Mouse (Mus musculus) heart, embryonic 16.5 days (tissue): ENCODE data around the gene Fcho1. TPM values are rescaled to one million over a fixed set of nuclear protein-coding genes. Genes with fewer than 3 reads are reported as not detected.
"Not testable (repeated sequence)": the region's sequence is repeated elsewhere in the genome, so short reads cannot be mapped to it uniquely, and the experiment has no call there.

Source experiments
- ATAC-seq: fragments of 200-750 bp; cut with Nextera tagmentation; replicated peaks from 2 replicates; pipeline ENCODE4 v1.8.0; 2017; ENCODE audit warnings: moderate number of reproducible peaks; ENCODE audit not compliant: insufficient read depth, low FRiP score; ENCODE audit errors: extremely low read depth
- H3K27ac ChIP-seq: fragments of 300-500 bp; sonication (generic); 2 replicates; pipeline ENCODE4 v1.5.1; 2014; ENCODE audit warnings: mild to moderate bottlenecking, low read length, control low read depth, moderate library complexity
- H3K27me3 ChIP-seq: fragments of 300-500 bp; sonication (generic); 2 replicates; pipeline ENCODE4 v1.6.1; 2014; ENCODE audit warnings: low read length, mixed read lengths; ENCODE audit not compliant: control insufficient read depth, insufficient read depth
- H3K36me3 ChIP-seq: fragments of 300-500 bp; sonication (generic); 2 replicates; pipeline ENCODE4 v1.6.1; 2014; ENCODE audit not compliant: control insufficient read depth, insufficient read depth
- H3K4me1 ChIP-seq: fragments of 300-500 bp; sonication (generic); 2 replicates; pipeline ENCODE4 v1.6.1; 2014; ENCODE audit warnings: low read length, mixed read lengths; ENCODE audit not compliant: control insufficient read depth, insufficient read depth
- H3K4me2 ChIP-seq: fragments of 300-500 bp; sonication (generic); 2 replicates; pipeline ENCODE4 v1.6.1; 2014; ENCODE audit warnings: low read depth, mild to moderate bottlenecking, control low read depth, low read length
- H3K4me3 ChIP-seq: fragments of 300-500 bp; sonication (generic); 2 replicates; pipeline ENCODE4 v1.5.1; 2014; ENCODE audit warnings: mild to moderate bottlenecking, control low read depth, low read length
- H3K9ac ChIP-seq: fragments of 300-500 bp; sonication (generic); 2 replicates; pipeline ENCODE4 v1.6.1; 2014; ENCODE audit warnings: low read length, control low read depth
- H3K9me3 ChIP-seq: fragments of 300-500 bp; sonication (generic); replicated peaks from 2 replicates; pipeline ENCODE4 v1.6.1; 2016; ENCODE audit warnings: low read length; ENCODE audit not compliant: control insufficient read depth
- WGBS: fragments of 180-500 bp; shearing (Covaris S2); extraction: QIAGEN DNeasy Blood & Tissue Kit; methylation state at CpG from one replicate; pipeline ENCODE4 v1.1.7; 2014; 5-methylcytosine and 5-hydroxymethylcytosine counted together
- polyA plus RNA-seq: library from polyadenylated mRNA; unstranded; fragments of >200 nt; fragmentation: Nextera tagmentation; extraction: Ambion mirVana; gene quantifications from 2 replicates; pipeline ENCODE4 v1.2.1, GENCODE M21; 2015

The Fcho1 gene
- polyA plus RNA-seq, 1 experiment from 2014 or later, result 20.4 TPM

DNA sequence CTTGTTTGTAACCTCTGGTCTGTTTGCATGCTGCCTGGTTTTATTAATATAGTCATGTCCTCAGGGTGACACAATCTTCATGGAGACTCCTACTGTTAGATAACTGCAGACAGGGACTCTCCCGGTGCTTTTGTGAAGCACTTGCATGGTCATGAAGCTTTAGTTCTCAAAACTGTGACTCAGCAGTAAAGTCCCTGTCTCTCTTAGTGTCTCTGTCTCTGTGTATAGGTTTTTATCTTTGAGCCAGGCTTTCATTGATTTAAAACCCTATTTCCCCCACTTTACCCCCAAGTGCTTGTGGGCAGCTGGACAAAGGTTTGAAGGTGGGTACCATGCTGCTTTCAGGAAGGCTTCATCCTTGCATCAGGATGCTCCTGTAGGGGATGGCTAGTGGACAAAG is 19.8 kb upstream of the Fcho1 start:
- H3K27ac ChIP-seq, result no peak overlapping the region
- H3K27me3 ChIP-seq, result no peaks in the 10 kb centered on the region
- peaks cover 6% of the 10 kb centered on the region for H3K4me1 ChIP-seq
- H3K9ac ChIP-seq, result no peak overlapping the region
- H3K4me3 ChIP-seq, result no peak overlapping the region
- H3K36me3 ChIP-seq, result no peaks in the 10 kb centered on the region
- peaks cover 3% of the 10 kb centered on the region for H3K9me3 ChIP-seq
- WGBS, result 68% methylated on average over 1 of the region's 1 CpGs
- ATAC-seq, result no peak
- H3K4me2 ChIP-seq, result no peak overlapping the region

DNA sequence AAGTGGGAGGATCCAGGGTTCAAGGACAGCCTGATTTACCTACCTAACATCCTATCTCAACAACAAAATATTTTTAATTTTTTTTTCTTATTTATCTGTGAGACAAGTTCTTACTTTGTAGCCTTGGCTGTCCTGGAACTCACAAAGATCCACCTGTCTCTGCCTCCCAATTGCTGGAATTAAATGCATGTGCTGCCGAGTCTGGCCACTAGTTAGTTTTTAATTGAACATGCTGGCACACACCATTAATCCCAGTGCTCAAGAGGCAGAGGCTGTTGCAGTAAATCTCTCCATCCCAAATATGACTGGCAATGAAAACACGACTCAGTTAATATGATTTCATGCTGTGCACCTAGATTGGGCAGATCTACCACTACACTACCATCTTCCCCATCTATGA is 17.3 kb upstream of the Fcho1 start:
- no peaks in the 10 kb centered on the region for H3K36me3 ChIP-seq
- no peak overlapping the region for H3K4me3 ChIP-seq
- H3K4me2 ChIP-seq, result no peak overlapping the region
- no peak for ATAC-seq
- WGBS, result 60% methylated on average over 2 of the region's 2 CpGs
- no peaks in the 10 kb centered on the region for H3K9me3 ChIP-seq
- H3K4me1 ChIP-seq, result peaks cover 6% of the 10 kb centered on the region
- no peak overlapping the region for H3K27ac ChIP-seq
- H3K27me3 ChIP-seq, result no peaks in the 10 kb centered on the region
- H3K9ac ChIP-seq, result no peak overlapping the region

DNA sequence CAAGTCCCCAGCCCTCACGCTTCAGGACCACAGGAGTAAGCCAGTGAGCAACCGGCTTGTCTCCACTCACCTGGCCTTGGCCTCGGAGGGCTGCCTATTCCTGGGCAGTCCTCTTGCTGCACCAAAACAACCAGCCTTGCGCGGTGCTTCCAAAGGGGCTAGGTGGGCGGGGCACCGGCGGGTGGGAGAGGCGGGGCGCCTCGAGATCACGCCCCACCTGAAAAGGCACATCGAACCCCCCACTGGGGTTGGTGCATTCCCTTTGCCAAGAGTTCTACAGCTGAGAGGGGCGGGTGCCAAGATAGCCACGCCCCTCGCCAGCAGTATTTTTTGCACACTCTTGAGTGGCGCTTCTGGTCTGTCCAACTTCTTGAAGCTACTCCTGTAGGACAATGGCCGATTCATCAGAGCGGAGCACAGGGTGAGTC is 16.2 kb upstream of the Fcho1 start:
- 0 out of 2 replicates have a peak, but pooled peaks have one; percentile 14 for ATAC-seq
- no peak overlapping the region for H3K9ac ChIP-seq

DNA sequence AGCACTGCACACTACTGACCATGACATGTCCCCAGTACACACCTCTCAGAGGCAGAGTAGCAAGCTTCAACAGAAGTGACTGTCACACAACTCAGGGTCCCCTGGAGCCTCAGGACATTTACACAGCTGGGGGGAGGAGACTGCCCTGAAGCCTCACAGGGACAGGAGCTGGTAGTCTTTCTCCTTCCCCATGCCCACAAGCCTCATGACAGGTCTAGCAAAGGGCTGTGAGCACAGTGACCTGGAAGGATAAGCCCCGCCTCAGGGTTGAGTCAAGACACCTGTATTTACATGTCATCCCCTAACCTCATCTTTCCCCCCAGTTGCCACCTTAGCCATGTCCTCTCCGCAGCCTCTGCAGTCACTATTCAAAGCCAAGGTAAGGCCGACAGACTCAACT is 15.7 kb upstream of the Fcho1 start:
- no peaks in the 10 kb centered on the region for H3K9me3 ChIP-seq
- H3K36me3 ChIP-seq, result no peaks in the 10 kb centered on the region
- 38% methylated on average over 3 of the region's 3 CpGs for WGBS
- no peak overlapping the region for H3K9ac ChIP-seq
- no peak overlapping the region for H3K27ac ChIP-seq
- no peak for ATAC-seq
- H3K4me1 ChIP-seq, result peaks cover 6% of the 10 kb centered on the region
- no peaks in the 10 kb centered on the region for H3K27me3 ChIP-seq
- peak overlapping the region; percentile 50; the same call in 1 of the 2 replicates for H3K4me2 ChIP-seq
- H3K4me3 ChIP-seq, result no peak overlapping the region

More for the DNA sequence above, 16.2 kb upstream of the Fcho1 start:
- peaks cover 6% of the 10 kb centered on the region for H3K4me1 ChIP-seq
- H3K27ac ChIP-seq, result no peak overlapping the region
- peak overlapping the region; percentile 5 for H3K4me3 ChIP-seq
- H3K4me2 ChIP-seq, result peak overlapping the region; percentile 50
- no peaks in the 10 kb centered on the region for H3K36me3 ChIP-seq
- WGBS, result 8% methylated on average over 19 of the region's 19 CpGs
- H3K27me3 ChIP-seq, result no peaks in the 10 kb centered on the region
- H3K9me3 ChIP-seq, result no peaks in the 10 kb centered on the region

DNA sequence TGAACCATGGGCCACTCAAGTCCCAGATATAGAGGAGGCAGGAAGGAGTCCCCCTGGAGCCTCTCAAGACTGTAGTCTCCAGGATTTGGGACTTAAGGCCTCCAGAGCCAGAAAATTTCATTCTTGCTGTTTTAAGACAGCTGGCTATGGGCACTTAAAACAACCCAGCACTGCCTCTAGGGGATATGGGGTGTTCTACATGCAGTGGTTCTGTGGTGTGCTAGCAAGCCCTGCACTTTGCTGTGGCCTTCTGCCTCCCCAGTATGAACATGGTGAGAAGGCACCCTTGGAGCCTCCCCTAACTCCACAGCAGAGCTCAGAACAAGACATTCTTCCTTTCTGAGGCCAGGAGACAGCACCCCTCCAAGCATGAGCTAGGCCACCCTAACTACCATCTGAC is 12.8 kb upstream of the Fcho1 start:
- not testable (repeated sequence) for H3K36me3 ChIP-seq, H3K9me3 ChIP-seq, H3K4me3 ChIP-seq, H3K4me2 ChIP-seq, H3K27ac ChIP-seq, ATAC-seq, H3K4me1 ChIP-seq, H3K9ac ChIP-seq, H3K27me3 ChIP-seq

DNA sequence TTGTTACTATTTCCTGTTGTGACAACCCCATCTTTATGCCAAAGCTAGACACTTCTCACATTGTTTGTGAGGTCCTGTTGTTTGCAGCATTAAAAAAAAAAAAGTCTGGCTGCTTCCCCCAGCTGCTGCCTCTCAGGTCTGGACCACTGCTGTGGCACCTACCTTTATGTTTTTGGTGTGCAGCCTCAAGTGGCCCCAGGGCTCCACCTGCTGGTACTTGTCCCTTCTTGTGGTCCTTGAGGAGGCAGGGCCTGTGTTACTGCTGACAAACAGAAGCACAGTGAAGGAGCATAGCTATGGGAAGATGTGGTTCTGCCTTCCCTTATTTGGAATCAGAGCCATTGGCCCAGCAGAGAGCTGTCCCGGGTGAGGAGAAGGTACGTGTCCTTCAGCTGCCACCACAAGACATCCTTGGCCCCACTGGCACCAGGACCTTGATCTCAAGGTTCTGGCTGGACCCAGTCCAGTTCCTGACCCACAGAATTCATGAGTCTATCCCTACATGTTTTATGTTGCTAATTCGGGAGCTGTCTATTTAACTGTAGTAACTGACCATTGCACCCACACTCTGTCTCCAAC is 6.2 kb upstream of the Fcho1 start:
- Histone ChIP-seq H3K4me1 (peaks cover 6% of the 10 kb centered on the region), H3K9me3 (no peaks in the 10 kb centered on the region), H3K27ac (no peak overlapping the region), H3K4me3 (no peak overlapping the region), H3K4me2 (no peak overlapping the region), H3K36me3 (no peaks in the 10 kb centered on the region), H3K9ac (no peak overlapping the region), H3K27me3 (peaks cover 9% of the 10 kb centered on the region; the same call in 1 of the 2 replicates)
- no peak for ATAC-seq
- 35% methylated on average over 3 of the region's 3 CpGs for WGBS

DNA sequence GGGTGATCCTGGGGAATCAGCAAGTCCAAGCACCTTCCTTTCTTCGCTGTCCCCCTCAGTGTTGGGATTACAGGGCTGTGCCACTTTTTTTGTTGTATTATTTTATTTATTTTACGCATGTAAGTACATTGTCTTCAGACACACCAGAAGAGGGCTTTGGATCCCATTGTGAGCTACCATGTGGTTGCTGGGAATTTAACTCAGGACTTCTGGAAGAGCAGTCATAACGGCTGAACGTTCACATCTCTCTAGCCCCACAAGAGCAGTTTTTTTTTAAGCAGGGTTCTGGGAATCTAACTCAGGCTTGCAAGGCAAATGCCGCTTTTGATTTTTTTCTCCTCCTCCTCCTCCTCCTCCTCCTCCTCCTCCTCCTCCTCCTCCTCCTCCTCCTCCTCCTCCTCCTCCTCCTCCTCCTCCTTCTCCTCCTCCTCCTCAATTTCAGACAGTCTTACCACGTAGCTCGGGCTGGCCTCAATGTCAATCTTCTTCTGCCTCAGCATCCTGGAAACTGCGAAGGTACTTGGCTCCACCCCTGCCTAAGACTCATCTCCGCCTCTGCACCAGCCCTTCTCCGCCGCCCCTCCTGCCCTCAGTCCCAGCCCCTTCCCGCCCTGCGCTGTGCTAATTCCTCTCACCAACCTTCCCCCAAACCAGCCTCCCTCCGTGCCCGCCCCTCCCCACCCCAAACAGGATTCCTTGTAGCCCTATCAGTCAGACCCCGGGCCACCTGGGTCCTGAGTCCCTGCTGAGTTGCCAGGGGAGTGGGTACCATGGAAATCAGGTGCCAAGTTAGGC is 3.5 kb upstream of the Fcho1 start:
- 6% methylated on average over 16 of the region's 16 CpGs for WGBS
- Histone ChIP-seq H3K9me3 (no peaks in the 10 kb centered on the region), H3K4me2 (peak overlapping the region; percentile 64), H3K4me1 (peaks cover 6% of the 10 kb centered on the region), H3K4me3 (peak overlapping the region; percentile 35; the same call in 1 of the 2 replicates), H3K27ac (no peak overlapping the region), H3K9ac (no peak overlapping the region), H3K36me3 (no peaks in the 10 kb centered on the region), H3K27me3 (peaks cover 27% of the 10 kb centered on the region)
- no peak for ATAC-seq

DNA sequence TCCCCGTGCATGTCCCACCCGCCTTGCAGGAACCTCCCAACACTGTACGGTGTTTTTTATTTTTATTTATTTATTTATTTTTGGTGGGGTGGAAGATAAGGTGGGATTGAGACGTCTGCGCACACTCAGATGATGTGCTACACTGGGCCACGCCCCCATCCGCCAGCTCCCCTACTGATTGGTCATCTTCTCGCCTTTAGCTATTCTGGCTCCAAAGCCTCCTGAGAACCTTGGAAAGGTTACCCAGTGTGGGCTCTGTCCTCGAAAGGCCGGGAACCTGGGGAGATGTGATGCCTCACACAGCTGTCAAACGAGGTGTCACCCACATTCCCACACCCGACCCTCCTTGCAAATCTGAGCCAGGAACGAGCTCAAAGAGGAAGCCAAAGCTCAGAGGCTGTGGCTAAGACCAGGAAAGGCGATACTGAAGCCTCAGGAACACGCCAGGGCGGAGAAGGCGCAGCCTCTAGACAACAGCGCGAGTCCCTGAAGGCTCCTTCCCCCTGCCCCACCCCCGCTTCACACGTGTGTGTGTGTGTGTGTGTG is 2.8 kb upstream of the Fcho1 start:
- Histone ChIP-seq H3K4me3 (peak overlapping the region; percentile 35), H3K27ac (no peak overlapping the region), H3K36me3 (no peaks in the 10 kb centered on the region), H3K9ac (peak overlapping the region; percentile 17; the same call in 1 of the 2 replicates), H3K4me1 (peaks cover 6% of the 10 kb centered on the region), H3K4me2 (peak overlapping the region; percentile 64), H3K27me3 (peaks cover 28% of the 10 kb centered on the region), H3K9me3 (no peaks in the 10 kb centered on the region)
- 4% methylated on average over 21 of the region's 21 CpGs for WGBS
- no peak; the same call in 1 of the 2 replicates for ATAC-seq

DNA sequence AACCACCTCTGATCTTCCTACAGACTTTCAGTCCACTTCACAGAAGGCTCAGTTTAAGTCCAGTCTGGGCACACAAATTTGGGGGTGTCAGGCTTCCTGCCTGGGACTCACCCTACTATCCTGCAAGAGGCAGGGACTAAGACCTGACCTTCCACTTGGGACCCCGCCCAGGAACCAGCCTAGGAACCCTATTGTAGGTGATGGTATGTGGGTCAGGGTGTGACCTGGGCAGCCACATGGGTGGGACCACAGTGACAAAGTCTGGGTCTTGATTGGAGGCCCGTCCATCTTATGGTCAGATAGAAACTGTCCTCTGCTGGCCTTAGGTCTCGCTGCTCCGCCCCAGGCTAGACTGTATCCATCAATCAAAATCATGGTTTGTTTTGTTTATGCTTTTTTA is 1.1 kb downstream of the Fcho1 start:
- Histone ChIP-seq H3K36me3 (no peaks in the 10 kb centered on the region), H3K27me3 (peaks cover 26% of the 10 kb centered on the region), H3K4me2 (peak overlapping the region; percentile 76), H3K9me3 (no peaks in the 10 kb centered on the region), H3K9ac (no peak overlapping the region), H3K4me3 (no peak overlapping the region; the same call in 1 of the 2 replicates), H3K4me1 (peaks cover 8% of the 10 kb centered on the region), H3K27ac (no peak overlapping the region)
- ATAC-seq, result no peak
- 55% methylated on average over 4 of the region's 4 CpGs for WGBS
